Mouse (Mus musculus): ENCODE data around the gene Otulin. TPM values are rescaled to one million over a fixed set of nuclear protein-coding genes. Genes with fewer than 3 reads are reported as not detected.

Gene Otulin
- polyA plus RNA-seq, 1 experiment from 2014 or later, result 45.9 TPM

GRCm38 (mm10) chr15:27586093-27586480, 44.4 kb downstream of the Otulin start:
- H3K4me2 ChIP-seq, result no peak overlapping the region
- no peak overlapping the region for H3K27ac ChIP-seq (ENCODE audit: low read depth, low read length)
- DNase-seq (ENCODE audit: low spot score) (no peak), ATAC-seq (replicated peaks; ENCODE audit: low FRiP score) (no peak)
- WGBS, result 84% methylated on average over 5 of the region's 5 CpGs
- no peaks in the 10 kb centered on the region for H3K27me3 ChIP-seq (replicated peaks; ENCODE audit: control insufficient read depth, insufficient read depth, low read length)
- H3K9ac ChIP-seq (ENCODE audit: low read depth, low read length), result no peak overlapping the region
- H3K36me3 ChIP-seq (ENCODE audit: control insufficient read depth, insufficient read depth, low read length), result peaks cover 3% of the 10 kb centered on the region; the same call in 1 of the 2 replicates
- no peaks in the 10 kb centered on the region for H3K4me1 ChIP-seq (replicated peaks; ENCODE audit: control insufficient read depth, insufficient read depth, low read length)
- H3K4me3 ChIP-seq (ENCODE audit: low read depth, low read length), result no peak overlapping the region
- H3K9me3 ChIP-seq (ENCODE audit: control insufficient read depth, low read length), result no peaks in the 10 kb centered on the region

GRCm38 (mm10) chr15:27585466-27586092, 44.9 kb downstream of the Otulin start:
- WGBS, result 68% methylated on average over 4 of the region's 4 CpGs
- no peak overlapping the region for H3K4me2 ChIP-seq
- no peak overlapping the region for H3K9ac ChIP-seq (ENCODE audit: low read depth, low read length)
- H3K9me3 ChIP-seq (ENCODE audit: control insufficient read depth, low read length), result no peaks in the 10 kb centered on the region
- no peak for DNase-seq (ENCODE audit: low spot score)
- no peak for ATAC-seq (replicated peaks; ENCODE audit: low FRiP score)
- no peaks in the 10 kb centered on the region for H3K4me1 ChIP-seq (replicated peaks; ENCODE audit: control insufficient read depth, insufficient read depth, low read length)
- H3K36me3 ChIP-seq (ENCODE audit: control insufficient read depth, insufficient read depth, low read length), result no peaks in the 10 kb centered on the region; the same call in 1 of the 2 replicates
- H3K4me3 ChIP-seq (ENCODE audit: low read depth, low read length), result no peak overlapping the region
- no peak overlapping the region for H3K27ac ChIP-seq (ENCODE audit: low read depth, low read length)
- H3K27me3 ChIP-seq (replicated peaks; ENCODE audit: control insufficient read depth, insufficient read depth, low read length), result no peaks in the 10 kb centered on the region

GRCm38 (mm10) chr15:27583620-27584019, 46.9 kb downstream of the Otulin start:
- Histone ChIP-seq H3K4me3 (ENCODE audit: low read depth, low read length) (no peak overlapping the region), H3K27me3 (replicated peaks; ENCODE audit: control insufficient read depth, insufficient read depth, low read length) (no peaks in the 10 kb centered on the region), H3K36me3 (ENCODE audit: control insufficient read depth, insufficient read depth, low read length) (no peaks in the 10 kb centered on the region; the same call in 1 of the 2 replicates), H3K4me2 (no peak overlapping the region), H3K27ac (ENCODE audit: low read depth, low read length) (no peak overlapping the region), H3K4me1 (replicated peaks; ENCODE audit: control insufficient read depth, insufficient read depth, low read length) (no peaks in the 10 kb centered on the region), H3K9me3 (ENCODE audit: control insufficient read depth, low read length) (no peaks in the 10 kb centered on the region), H3K9ac (ENCODE audit: low read depth, low read length) (no peak overlapping the region)
- DNase-seq (ENCODE audit: low spot score), result no peak
- ATAC-seq (replicated peaks; ENCODE audit: low FRiP score), result no peak
- 92% methylated on average over 6 of the region's 6 CpGs for WGBS

GRCm38 (mm10) chr15:27583042-27583441, 47.5 kb downstream of the Otulin start:
- no peaks in the 10 kb centered on the region for H3K4me1 ChIP-seq (replicated peaks; ENCODE audit: control insufficient read depth, insufficient read depth, low read length)
- H3K36me3 ChIP-seq (ENCODE audit: control insufficient read depth, insufficient read depth, low read length), result no peaks in the 10 kb centered on the region; the same call in 1 of the 2 replicates
- no peaks in the 10 kb centered on the region for H3K9me3 ChIP-seq (ENCODE audit: control insufficient read depth, low read length)
- H3K4me3 ChIP-seq (ENCODE audit: low read depth, low read length), result no peak overlapping the region
- ATAC-seq (replicated peaks; ENCODE audit: low FRiP score), result 0 out of 2 replicates have a peak, but pooled peaks have one; percentile 42
- DNase-seq (ENCODE audit: low spot score), result no peak
- no peak overlapping the region for H3K27ac ChIP-seq (ENCODE audit: low read depth, low read length)
- WGBS, result 76% methylated on average over 4 of the region's 4 CpGs
- no peak overlapping the region for H3K4me2 ChIP-seq
- no peak overlapping the region for H3K9ac ChIP-seq (ENCODE audit: low read depth, low read length)
- no peaks in the 10 kb centered on the region for H3K27me3 ChIP-seq (replicated peaks; ENCODE audit: control insufficient read depth, insufficient read depth, low read length)

GRCm38 (mm10) chr15:27582428-27582827, 48.1 kb downstream of the Otulin start:
- H3K27ac ChIP-seq (ENCODE audit: low read depth, low read length), result no peak overlapping the region
- no peak for DNase-seq (ENCODE audit: low spot score)
- H3K4me1 ChIP-seq (replicated peaks; ENCODE audit: control insufficient read depth, insufficient read depth, low read length), result no peaks in the 10 kb centered on the region
- no peaks in the 10 kb centered on the region; the same call in 1 of the 2 replicates for H3K36me3 ChIP-seq (ENCODE audit: control insufficient read depth, insufficient read depth, low read length)
- no peak overlapping the region for H3K4me3 ChIP-seq (ENCODE audit: low read depth, low read length)
- H3K4me2 ChIP-seq, result no peak overlapping the region
- H3K27me3 ChIP-seq (replicated peaks; ENCODE audit: control insufficient read depth, insufficient read depth, low read length), result no peaks in the 10 kb centered on the region
- 95% methylated on average over 3 of the region's 3 CpGs for WGBS
- H3K9ac ChIP-seq (ENCODE audit: low read depth, low read length), result no peak overlapping the region
- ATAC-seq (replicated peaks; ENCODE audit: low FRiP score), result no peak
- no peaks in the 10 kb centered on the region for H3K9me3 ChIP-seq (ENCODE audit: control insufficient read depth, low read length)

- Histone ChIP-seq H3K36me3 (ENCODE audit: control insufficient read depth, insufficient read depth, low read length) (no peaks in the 10 kb centered on the region; the same call in 1 of the 2 replicates), H3K4me2 (no peak overlapping the region), H3K27me3 (replicated peaks; ENCODE audit: control insufficient read depth, insufficient read depth, low read length) (no peaks in the 10 kb centered on the region), H3K9ac (ENCODE audit: low read depth, low read length) (no peak overlapping the region), H3K27ac (ENCODE audit: low read depth, low read length) (no peak overlapping the region), H3K4me3 (ENCODE audit: low read depth, low read length) (no peak overlapping the region), H3K4me1 (replicated peaks; ENCODE audit: control insufficient read depth, insufficient read depth, low read length) (no peaks in the 10 kb centered on the region), H3K9me3 (ENCODE audit: control insufficient read depth, low read length) (no peaks in the 10 kb centered on the region)
- ATAC-seq (replicated peaks; ENCODE audit: low FRiP score) (no peak), DNase-seq (ENCODE audit: low spot score) (no peak)
- 84% methylated on average over 3 of the region's 3 CpGs for WGBS
Measured at GRCm38 (mm10) chr15:27581640-27582039, 48.9 kb downstream of the Otulin start.

GRCm38 (mm10) chr15:27580771-27581170, 49.7 kb downstream of the Otulin start:
- H3K36me3 ChIP-seq (ENCODE audit: control insufficient read depth, insufficient read depth, low read length), result no peaks in the 10 kb centered on the region; the same call in 1 of the 2 replicates
- H3K4me2 ChIP-seq, result no peak overlapping the region
- H3K27ac ChIP-seq (ENCODE audit: low read depth, low read length), result no peak overlapping the region
- H3K4me1 ChIP-seq (replicated peaks; ENCODE audit: control insufficient read depth, insufficient read depth, low read length), result no peaks in the 10 kb centered on the region
- H3K4me3 ChIP-seq (ENCODE audit: low read depth, low read length), result no peak overlapping the region
- no peaks in the 10 kb centered on the region for H3K27me3 ChIP-seq (replicated peaks; ENCODE audit: control insufficient read depth, insufficient read depth, low read length)
- no peaks in the 10 kb centered on the region for H3K9me3 ChIP-seq (ENCODE audit: control insufficient read depth, low read length)
- H3K9ac ChIP-seq (ENCODE audit: low read depth, low read length), result no peak overlapping the region
- no peak for DNase-seq (ENCODE audit: low spot score)
- WGBS, result 91% methylated on average over 2 of the region's 2 CpGs
- no peak for ATAC-seq (replicated peaks; ENCODE audit: low FRiP score)

- ATAC-seq (replicated peaks; ENCODE audit: low FRiP score) (no peak), DNase-seq (ENCODE audit: low spot score) (no peak)
- no peaks in the 10 kb centered on the region for H3K9me3 ChIP-seq (ENCODE audit: control insufficient read depth, low read length)
- H3K4me3 ChIP-seq (ENCODE audit: low read depth, low read length), result no peak overlapping the region
- no peak overlapping the region for H3K4me2 ChIP-seq
- H3K27ac ChIP-seq (ENCODE audit: low read depth, low read length), result no peak overlapping the region
- WGBS, result 81% methylated on average over 2 of the region's 2 CpGs
- H3K36me3 ChIP-seq (ENCODE audit: control insufficient read depth, insufficient read depth, low read length), result no peaks in the 10 kb centered on the region; the same call in 1 of the 2 replicates
- H3K27me3 ChIP-seq (replicated peaks; ENCODE audit: control insufficient read depth, insufficient read depth, low read length), result no peaks in the 10 kb centered on the region
- no peaks in the 10 kb centered on the region for H3K4me1 ChIP-seq (replicated peaks; ENCODE audit: control insufficient read depth, insufficient read depth, low read length)
- H3K9ac ChIP-seq (ENCODE audit: low read depth, low read length), result no peak overlapping the region
Measured at GRCm38 (mm10) chr15:27579853-27580252, 50.6 kb downstream of the Otulin start.

- H3K27me3 ChIP-seq (replicated peaks; ENCODE audit: control insufficient read depth, insufficient read depth, low read length), result no peaks in the 10 kb centered on the region
- 86% methylated on average over 6 of the region's 6 CpGs for WGBS
- ATAC-seq (replicated peaks; ENCODE audit: low FRiP score) (no peak), DNase-seq (ENCODE audit: low spot score) (no peak)
- H3K4me1 ChIP-seq (replicated peaks; ENCODE audit: control insufficient read depth, insufficient read depth, low read length), result no peaks in the 10 kb centered on the region
- no peak overlapping the region for H3K9ac ChIP-seq (ENCODE audit: low read depth, low read length)
- H3K4me3 ChIP-seq (ENCODE audit: low read depth, low read length), result no peak overlapping the region
- H3K27ac ChIP-seq (ENCODE audit: low read depth, low read length), result no peak overlapping the region
- H3K4me2 ChIP-seq, result no peak overlapping the region
- H3K36me3 ChIP-seq (ENCODE audit: control insufficient read depth, insufficient read depth, low read length), result no peaks in the 10 kb centered on the region; the same call in 1 of the 2 replicates
- H3K9me3 ChIP-seq (ENCODE audit: control insufficient read depth, low read length), result no peaks in the 10 kb centered on the region
Measured at GRCm38 (mm10) chr15:27578918-27579317, 51.6 kb downstream of the Otulin start.
